Mouse (Mus musculus): ENCODE results near the gene Suclg2.

The Suclg2 gene

GRCm38 (mm10) chr6:95700981-95701610 lies 17.5 kb downstream of the Suclg2 start:
- in situ Hi-C loops (cut with MboI): loop anchor here (25.0 kb wide), 1 partner anchor 589 kb away; the partner anchor contains the start of gene Kbtbd8

GRCm38 (mm10) chr6:95700191-95700590 lies 18.4 kb downstream of the Suclg2 start:
- in situ Hi-C loops (cut with MboI): loop anchor here (25.0 kb wide), 1 partner anchor 588 kb away; the partner anchor contains the start of gene Kbtbd8

- in situ Hi-C loops (cut with MboI): no loop called here
Observed at GRCm38 (mm10) chr6:95699326-95699725, 19.3 kb downstream of the Suclg2 start.

GRCm38 (mm10) chr6:95698536-95699162 lies 20.0 kb downstream of the Suclg2 start:
- in situ Hi-C loops (cut with MboI): no loop called here

GRCm38 (mm10) chr6:95694910-95695309 lies 23.7 kb downstream of the Suclg2 start:
- in situ Hi-C loops (cut with MboI): no loop called here

- in situ Hi-C loops (cut with MboI): no loop called here
Observed at GRCm38 (mm10) chr6:95685242-95685641, 33.4 kb downstream of the Suclg2 start.

GRCm38 (mm10) chr6:95679718-95680117 lies 38.9 kb downstream of the Suclg2 start:
- in situ Hi-C loops (cut with MboI): no loop called here

- in situ Hi-C loops (cut with MboI): no loop called here
Observed at GRCm38 (mm10) chr6:95679261-95679660, 39.3 kb downstream of the Suclg2 start.

- in situ Hi-C loops (cut with MboI): no loop called here
Observed at GRCm38 (mm10) chr6:95676951-95677350, 41.6 kb downstream of the Suclg2 start.

GRCm38 (mm10) chr6:95676439-95676838 lies 42.2 kb downstream of the Suclg2 start:
- in situ Hi-C loops (cut with MboI): no loop called here

GRCm38 (mm10) chr6:95675059-95675705 lies 43.4 kb downstream of the Suclg2 start:
- in situ Hi-C loops (cut with MboI): no loop called here

- in situ Hi-C loops (cut with MboI): no loop called here
Observed at GRCm38 (mm10) chr6:95674651-95675050, 43.9 kb downstream of the Suclg2 start.

- in situ Hi-C loops (cut with MboI): no loop called here
Observed at GRCm38 (mm10) chr6:95669335-95669729, 49.3 kb downstream of the Suclg2 start.

GRCm38 (mm10) chr6:95668629-95669334 lies 49.8 kb downstream of the Suclg2 start:
- in situ Hi-C loops (cut with MboI): no loop called here

- in situ Hi-C loops (cut with MboI): no loop called here
Observed at GRCm38 (mm10) chr6:95657671-95658070, 60.9 kb downstream of the Suclg2 start.

GRCm38 (mm10) chr6:95653662-95654061 lies 64.9 kb downstream of the Suclg2 start:
- in situ Hi-C loops (cut with MboI): no loop called here

- in situ Hi-C loops (cut with MboI): no loop called here
Observed at GRCm38 (mm10) chr6:95652774-95653173, 65.8 kb downstream of the Suclg2 start.

GRCm38 (mm10) chr6:95651391-95651876 lies 67.2 kb downstream of the Suclg2 start:
- in situ Hi-C loops (cut with MboI): no loop called here

GRCm38 (mm10) chr6:95650082-95650722 lies 68.4 kb downstream of the Suclg2 start:
- in situ Hi-C loops (cut with MboI): no loop called here

- in situ Hi-C loops (cut with MboI): no loop called here
Observed at GRCm38 (mm10) chr6:95649123-95649663, 69.4 kb downstream of the Suclg2 start.

GRCm38 (mm10) chr6:95637416-95637815 lies 81.2 kb downstream of the Suclg2 start:
- in situ Hi-C loops (cut with MboI): no loop called here
